Mouse (Mus musculus) G1E (cell line): ENCODE measurements around the gene Txnl4b.

Source experiments
- CTCF ChIP-seq: IDR thresholded peaks from 2 replicates; pipeline ENCODE4 v1.5.1; 2012; ENCODE audit warnings: low read depth, low read length, inconsistent platforms, mixed read lengths
- TAL1 ChIP-seq: conservative IDR thresholded peaks from 2 replicates; pipeline ENCODE4 v1.6.1; 2012; ENCODE audit warnings: low read depth, low read length, inconsistent platforms, mixed read lengths

DNA sequence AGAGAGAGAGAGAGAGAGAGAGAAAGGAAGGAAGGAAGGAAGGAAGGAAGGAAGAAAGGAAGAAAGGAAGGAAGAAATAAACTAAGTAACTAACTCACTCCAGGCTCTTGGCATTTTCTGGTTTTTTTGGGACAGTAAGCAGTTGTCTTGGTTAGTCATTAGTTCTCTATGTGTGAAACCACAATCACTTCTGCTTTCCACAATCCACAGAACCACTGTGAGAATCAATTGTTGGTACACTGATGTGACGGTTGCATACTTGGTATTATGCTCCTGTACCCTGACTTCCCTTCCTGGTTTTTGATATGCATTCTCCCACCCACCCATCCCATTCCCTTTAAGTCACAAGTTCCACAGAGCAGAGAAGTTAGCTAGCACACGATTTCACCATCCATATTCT lies 1.8 kb upstream of the Txnl4b start:
- no peak for TF ChIP-seq CTCF
- no peak for TF ChIP-seq TAL1
